Mouse (Mus musculus) kidney, embryonic 16.5 days (tissue): ENCODE data around the gene Camkmt. TPM values are rescaled to one million over a fixed set of nuclear protein-coding genes. Genes with fewer than 3 reads are reported as not detected.

ENCODE experiments used
- ATAC-seq: fragments of 200-750 bp; cut with Nextera tagmentation; 2 replicates; pipeline ENCODE4 v1.8.0; 2017; ENCODE audit warnings: moderate TSS enrichment; ENCODE audit not compliant: low FRiP score, low TSS enrichment
- H3K27ac ChIP-seq: fragments of 300-500 bp; sonication (generic); 2 replicates; pipeline ENCODE4 v1.5.1; 2014; ENCODE audit warnings: low read length
- H3K27me3 ChIP-seq: fragments of 300-500 bp; sonication (generic); 2 replicates; pipeline ENCODE4 v1.6.1; 2014; ENCODE audit warnings: low read length, control low read depth, mixed read lengths; ENCODE audit not compliant: insufficient read depth
- H3K36me3 ChIP-seq: fragments of 300-500 bp; sonication (generic); 2 replicates; pipeline ENCODE4 v1.6.1; 2014; ENCODE audit warnings: low read length, control low read depth, mixed read lengths; ENCODE audit not compliant: insufficient read depth
- H3K4me1 ChIP-seq: fragments of 300-500 bp; sonication (generic); 2 replicates; pipeline ENCODE4 v1.6.1; 2014; ENCODE audit warnings: low read length, control low read depth, mixed read lengths; ENCODE audit not compliant: insufficient read depth
- H3K4me2 ChIP-seq: fragments of 300-500 bp; sonication (generic); replicated peaks from 2 replicates; pipeline ENCODE4 v1.6.1; 2014; ENCODE audit warnings: low read depth, low read length
- H3K4me3 ChIP-seq: fragments of 300-500 bp; sonication (generic); 2 replicates; pipeline ENCODE4 v1.5.1; 2014; ENCODE audit warnings: mild to moderate bottlenecking, low read length
- H3K9ac ChIP-seq: fragments of 300-500 bp; sonication (generic); replicated peaks from 2 replicates; pipeline ENCODE4 v1.6.1; 2014; ENCODE audit warnings: low read length
- H3K9me3 ChIP-seq: fragments of 300-500 bp; sonication (generic); 2 replicates; pipeline ENCODE4 v1.6.1; 2016; ENCODE audit warnings: low read length, control low read depth
- WGBS: fragments of 180-500 bp; shearing (Covaris S2); extraction: QIAGEN DNeasy Blood & Tissue Kit; methylation state at CpG from one replicate; pipeline ENCODE4 v1.1.7; 2014; 5-methylcytosine and 5-hydroxymethylcytosine counted together
- polyA plus RNA-seq: library from polyadenylated mRNA; unstranded; fragments of >200 nt; fragmentation: Nextera tagmentation; extraction: Ambion mirVana; gene quantifications from 2 replicates; pipeline ENCODE4 v1.2.1, GENCODE M21; 2015

Camkmt gene
- polyA plus RNA-seq, 1 experiment from 2014 or later, result 15.2 TPM

- H3K9me3 ChIP-seq, result no peaks in the 10 kb centered on the region
- H3K4me2 ChIP-seq, result no peak overlapping the region
- no peaks in the 10 kb centered on the region for H3K4me1 ChIP-seq
- no peaks in the 10 kb centered on the region for H3K36me3 ChIP-seq
- no peak overlapping the region for H3K4me3 ChIP-seq
- no peak overlapping the region for H3K9ac ChIP-seq
- no peak overlapping the region for H3K27ac ChIP-seq
- WGBS, result 89% methylated on average over 6 of the region's 6 CpGs
- ATAC-seq, result no peak
- no peaks in the 10 kb centered on the region for H3K27me3 ChIP-seq
Observed at GRCm38 (mm10) chr17:85382906-85383305, 292.6 kb downstream of the Camkmt start.

- H3K36me3 ChIP-seq, result no peaks in the 10 kb centered on the region
- ATAC-seq, result no peak
- 90% methylated on average over 16 of the region's 16 CpGs for WGBS
Observed at GRCm38 (mm10) chr17:85393091-85393890, 302.9 kb downstream of the Camkmt start.

GRCm38 (mm10) chr17:85393891-85394321 is 303.6 kb downstream of the Camkmt start:
- no peak for ATAC-seq
- no peaks in the 10 kb centered on the region for H3K27me3 ChIP-seq
- no peak overlapping the region for H3K9ac ChIP-seq
- 92% methylated on average over 7 of the region's 7 CpGs for WGBS
- H3K4me2 ChIP-seq, result no peak overlapping the region
- no peak overlapping the region for H3K27ac ChIP-seq
- H3K9me3 ChIP-seq, result no peaks in the 10 kb centered on the region
- H3K36me3 ChIP-seq, result no peaks in the 10 kb centered on the region
- no peaks in the 10 kb centered on the region for H3K4me1 ChIP-seq
- H3K4me3 ChIP-seq, result no peak overlapping the region

More at GRCm38 (mm10) chr17:85393091-85393890, 302.9 kb downstream of the Camkmt start:
- Histone ChIP-seq H3K4me2 (no peak overlapping the region), H3K9ac (no peak overlapping the region), H3K27me3 (no peaks in the 10 kb centered on the region), H3K9me3 (no peaks in the 10 kb centered on the region), H3K27ac (no peak overlapping the region), H3K4me3 (no peak overlapping the region), H3K4me1 (no peaks in the 10 kb centered on the region)

DNA sequence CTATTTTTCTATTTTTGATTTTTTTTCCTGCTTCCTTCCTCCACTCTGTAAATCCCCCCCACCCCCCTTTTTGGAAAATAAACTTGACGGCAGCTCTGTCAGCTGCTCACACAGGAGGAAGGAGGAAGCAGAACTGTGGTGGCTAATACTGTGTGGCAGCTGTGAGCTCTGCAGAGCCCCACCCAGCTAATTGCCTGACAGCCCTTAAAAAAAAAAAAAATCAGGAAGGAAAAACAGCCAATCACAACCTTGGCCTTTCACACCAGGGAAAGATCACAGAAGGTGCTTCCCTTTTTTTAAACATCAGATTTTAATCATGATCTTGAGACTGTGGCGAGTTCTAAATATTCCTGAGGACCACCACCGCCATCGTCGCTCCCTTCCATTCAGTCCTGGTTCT is 305.1 kb downstream of the Camkmt start:
- Histone ChIP-seq H3K4me2 (peak overlapping the region; percentile 12; the same call in 1 of the 2 replicates), H3K9ac (no peak overlapping the region), H3K27me3 (no peaks in the 10 kb centered on the region), H3K9me3 (no peaks in the 10 kb centered on the region), H3K4me3 (no peak overlapping the region), H3K27ac (no peak overlapping the region), H3K36me3 (no peaks in the 10 kb centered on the region), H3K4me1 (no peaks in the 10 kb centered on the region)
- no peak for ATAC-seq
- WGBS, result 44% methylated on average over 5 of the region's 5 CpGs

GRCm38 (mm10) chr17:85400751-85401150 is 310.4 kb downstream of the Camkmt start:
- H3K27me3 ChIP-seq, result no peaks in the 10 kb centered on the region
- no peaks in the 10 kb centered on the region for H3K4me1 ChIP-seq
- no peak for ATAC-seq

DNA sequence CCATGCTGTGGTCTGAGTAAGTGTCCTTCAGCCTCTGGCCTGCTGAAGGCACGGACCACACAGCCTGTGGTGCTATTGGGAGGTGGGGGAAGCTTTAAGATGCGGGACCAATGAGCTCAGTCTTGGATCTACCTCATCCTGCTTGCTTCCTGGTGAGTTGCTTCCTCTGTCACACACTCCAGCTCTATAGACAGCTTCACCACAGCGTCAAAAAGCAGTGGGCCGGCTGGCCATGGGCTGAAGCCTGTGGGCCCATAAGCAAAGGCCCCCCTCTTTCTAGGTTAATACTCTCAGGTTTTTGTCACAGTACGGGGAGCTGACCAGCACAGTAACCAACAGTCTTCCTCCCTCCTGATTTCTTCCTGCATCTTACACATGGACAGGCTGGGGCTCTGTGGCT is 314.8 kb downstream of the Camkmt start:
- H3K4me1 ChIP-seq, result no peaks in the 10 kb centered on the region
- no peak for ATAC-seq

More at GRCm38 (mm10) chr17:85400751-85401150, 310.4 kb downstream of the Camkmt start:
- no peak overlapping the region for H3K4me2 ChIP-seq
- no peak overlapping the region for H3K27ac ChIP-seq
- no peak overlapping the region for H3K9ac ChIP-seq
- H3K9me3 ChIP-seq, result no peaks in the 10 kb centered on the region
- H3K4me3 ChIP-seq, result no peak overlapping the region
- no peaks in the 10 kb centered on the region for H3K36me3 ChIP-seq
- 75% methylated on average over 4 of the region's 4 CpGs for WGBS

DNA sequence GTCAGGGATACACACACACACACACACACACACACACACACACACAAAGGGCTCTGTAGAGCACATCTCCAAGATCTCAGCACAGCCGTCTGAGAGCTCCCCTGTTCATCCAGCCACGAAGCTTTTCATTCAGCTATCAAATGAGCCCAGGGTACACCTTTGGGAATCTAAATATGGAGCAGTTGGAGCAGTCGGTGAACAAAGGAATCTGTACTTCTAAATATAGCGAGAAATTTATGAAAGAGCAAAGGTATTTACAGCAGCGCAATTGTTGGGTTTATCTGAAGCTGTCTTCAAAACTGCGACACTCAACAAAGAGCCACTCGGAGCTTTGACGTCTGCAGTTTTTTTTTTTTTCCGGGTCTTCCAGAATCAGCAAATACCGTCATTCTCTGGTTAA is 315.8 kb downstream of the Camkmt start:
- Histone ChIP-seq H3K27ac (no peak overlapping the region), H3K27me3 (no peaks in the 10 kb centered on the region), H3K9ac (no peak overlapping the region), H3K4me1 (no peaks in the 10 kb centered on the region), H3K9me3 (peaks cover 5% of the 10 kb centered on the region; the same call in 1 of the 2 replicates), H3K4me3 (no peak overlapping the region), H3K36me3 (no peaks in the 10 kb centered on the region), H3K4me2 (no peak overlapping the region)
- WGBS, result 88% methylated on average over 10 of the region's 10 CpGs
- no peak for ATAC-seq

More for the DNA sequence above, 314.8 kb downstream of the Camkmt start:
- 92% methylated on average over 5 of the region's 5 CpGs for WGBS
- H3K9ac ChIP-seq, result no peak overlapping the region
- H3K9me3 ChIP-seq, result 0 out of 2 replicates have a peak, but pooled peaks cover under 1% of the 10 kb centered on the region
- no peaks in the 10 kb centered on the region for H3K36me3 ChIP-seq
- H3K27ac ChIP-seq, result no peak overlapping the region
- no peaks in the 10 kb centered on the region for H3K27me3 ChIP-seq
- H3K4me2 ChIP-seq, result no peak overlapping the region
- H3K4me3 ChIP-seq, result no peak overlapping the region

GRCm38 (mm10) chr17:85428831-85429230 is 338.5 kb downstream of the Camkmt start:
- no peaks in the 10 kb centered on the region for H3K9me3 ChIP-seq
- no peak overlapping the region for H3K4me2 ChIP-seq
- no peaks in the 10 kb centered on the region for H3K36me3 ChIP-seq
- H3K9ac ChIP-seq, result no peak overlapping the region
- no peak overlapping the region for H3K4me3 ChIP-seq
- no peak overlapping the region for H3K27ac ChIP-seq
- ATAC-seq, result no peak
- H3K27me3 ChIP-seq, result no peaks in the 10 kb centered on the region
- H3K4me1 ChIP-seq, result 0 out of 2 replicates have a peak, but pooled peaks cover 3% of the 10 kb centered on the region
- 71% methylated on average over 7 of the region's 7 CpGs for WGBS

DNA sequence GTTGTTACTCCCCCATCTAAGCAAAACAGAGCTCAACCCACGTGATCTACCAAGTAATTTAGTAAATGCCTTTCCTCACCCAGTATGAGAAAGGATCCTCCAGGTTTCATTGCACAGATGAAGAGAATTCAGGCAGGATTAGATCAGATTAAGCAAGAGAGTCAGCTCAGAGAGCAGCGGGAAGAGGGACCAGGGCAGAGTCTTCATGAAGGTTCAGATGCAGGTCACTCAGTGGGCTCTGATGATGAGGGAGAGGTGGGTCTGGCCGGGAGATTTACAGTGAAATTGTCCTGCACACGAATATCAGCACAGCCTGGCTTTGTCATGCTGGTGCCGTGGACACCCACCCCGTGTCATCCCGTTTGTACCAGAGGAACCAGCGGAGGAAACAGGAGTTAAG is 342.6 kb downstream of the Camkmt start:
- no peak overlapping the region for H3K27ac ChIP-seq
- H3K9me3 ChIP-seq, result no peaks in the 10 kb centered on the region
- H3K9ac ChIP-seq, result no peak overlapping the region
- H3K36me3 ChIP-seq, result no peaks in the 10 kb centered on the region
- H3K4me2 ChIP-seq, result no peak overlapping the region
- no peaks in the 10 kb centered on the region for H3K27me3 ChIP-seq
- H3K4me3 ChIP-seq, result no peak overlapping the region
- ATAC-seq, result no peak
- WGBS, result 22% methylated on average over 8 of the region's 8 CpGs
- H3K4me1 ChIP-seq, result 0 out of 2 replicates have a peak, but pooled peaks cover 3% of the 10 kb centered on the region

- Histone ChIP-seq H3K4me2 (no peak overlapping the region), H3K27ac (no peak overlapping the region), H3K4me1 (no peaks in the 10 kb centered on the region), H3K9me3 (no peaks in the 10 kb centered on the region), H3K9ac (no peak overlapping the region), H3K27me3 (no peaks in the 10 kb centered on the region), H3K4me3 (no peak overlapping the region), H3K36me3 (no peaks in the 10 kb centered on the region)
- ATAC-seq, result no peak
- WGBS, result 73% methylated on average over 8 of the region's 8 CpGs
Observed at GRCm38 (mm10) chr17:85443036-85443435, 352.7 kb downstream of the Camkmt start.
